ENCODE assay signal across 26 mouse cellular contexts in genomic region chr6:87804036-87804435, GRCm38 (mm10).
"Had no signal": no experiment of that assay in that cellular context is flagged by ENCODE, and none has a peak within 500 bp of the region (broad histone marks: within the 10 kb centered on the region; RNA-seq: fewer than 3 reads in every experiment).

No protein-coding gene starts in this region.

- ATAC-seq: hindbrain, embryonic 16.5 days; inflammation-experienced regulatory T-cells, adult 6 months; intestine, embryonic 16.5 days; liver, embryonic 12.5 days had no signal

- H3K9ac ChIP-seq: heart, embryonic 12.5 days; hindbrain, embryonic 12.5 days; hindbrain, embryonic 14.5 days; kidney, embryonic 15.5 days; limb, embryonic 12.5 days; liver, embryonic 12.5 days had no signal

- H3K27ac ChIP-seq: heart, embryonic 10.5 days; hindbrain, embryonic 10.5 days; hindbrain, embryonic 12.5 days; hindbrain, embryonic 14.5 days; kidney, embryonic 15.5 days; kidney, postnatal 0 days; limb, embryonic 10.5 days; limb, embryonic 12.5 days had no signal

- H3K4me3 ChIP-seq: heart, embryonic 10.5 days; heart, embryonic 12.5 days; hindbrain, embryonic 10.5 days; hindbrain, embryonic 12.5 days; kidney, embryonic 15.5 days; limb, embryonic 10.5 days; limb, embryonic 12.5 days; liver, embryonic 12.5 days had no signal

- H3K9me3 ChIP-seq: heart, embryonic 10.5 days; heart, embryonic 12.5 days; hindbrain, embryonic 10.5 days; hindbrain, embryonic 12.5 days; kidney, embryonic 15.5 days; limb, embryonic 10.5 days; limb, embryonic 12.5 days; liver, embryonic 12.5 days had no signal

- H3K27me3 ChIP-seq: heart, embryonic 12.5 days; hindbrain, embryonic 12.5 days; kidney, embryonic 15.5 days; limb, embryonic 12.5 days; liver, embryonic 12.5 days had no signal

- H3K4me2 ChIP-seq: heart, embryonic 12.5 days; hindbrain, embryonic 12.5 days; hindbrain, embryonic 14.5 days; kidney, embryonic 15.5 days; limb, embryonic 12.5 days; liver, embryonic 12.5 days had no signal

- DNase-seq: gastrocnemius, postnatal 14 days; gastrocnemius, postnatal 36 days; heart, adult 18-20 months; heart, postnatal 10 days; heart, postnatal 4 days; kidney, adult 11 months; kidney, adult 2 months; kidney, adult 9 months; kidney, postnatal 14 days; kidney, postnatal 36 days; layer of hippocampus, adult 9-11 months; layer of hippocampus, postnatal 36 days; liver had no signal

- H3K4me1 ChIP-seq: hindbrain, embryonic 12.5 days; limb, embryonic 10.5 days; limb, embryonic 12.5 days had no signal

- H3K36me3 ChIP-seq: heart, embryonic 10.5 days; heart, embryonic 12.5 days; hindbrain, embryonic 12.5 days; kidney, embryonic 15.5 days had no signal
